Mouse (Mus musculus) naive thymus-derived CD4-positive, alpha-beta T cell, adult 2 months (primary cell): ENCODE results near the gene Rab11fip3.
"Not testable (repeated sequence)": the region's sequence is repeated elsewhere in the genome, so short reads cannot be mapped to it uniquely, and the experiment has no call there.

Source experiments
- DNase-seq: peaks from one replicate; pipeline ENCODE4 v3.0.0-alpha.2; 2011; ENCODE audit warnings: low read depth

The Rab11fip3 gene

DNA sequence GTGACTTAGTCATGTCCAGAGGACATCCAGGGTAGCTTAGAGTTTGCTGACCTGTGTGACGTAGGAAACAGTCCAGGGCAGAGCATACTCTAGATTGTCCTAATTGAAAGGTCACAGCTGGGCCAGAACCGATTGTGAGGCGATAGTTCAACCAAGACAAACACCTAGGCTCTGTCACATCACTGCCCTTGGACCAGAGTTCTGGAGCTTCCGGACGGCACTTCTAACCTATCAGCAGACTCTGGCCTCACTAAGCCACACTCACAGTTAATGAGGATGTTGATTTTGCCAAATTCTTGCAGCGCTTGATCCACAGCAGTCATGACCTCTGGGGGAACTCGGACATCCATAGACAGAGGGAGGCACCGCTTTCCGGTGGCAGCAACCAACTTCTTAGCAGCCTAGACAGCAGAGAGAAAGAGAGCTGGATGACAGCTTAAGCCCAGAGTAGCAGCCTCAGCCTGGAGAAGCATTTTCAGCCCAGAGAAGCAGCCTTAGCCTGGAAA lies 17.8 kb upstream of the Rab11fip3 start:
- no peak for DNase-seq

DNA sequence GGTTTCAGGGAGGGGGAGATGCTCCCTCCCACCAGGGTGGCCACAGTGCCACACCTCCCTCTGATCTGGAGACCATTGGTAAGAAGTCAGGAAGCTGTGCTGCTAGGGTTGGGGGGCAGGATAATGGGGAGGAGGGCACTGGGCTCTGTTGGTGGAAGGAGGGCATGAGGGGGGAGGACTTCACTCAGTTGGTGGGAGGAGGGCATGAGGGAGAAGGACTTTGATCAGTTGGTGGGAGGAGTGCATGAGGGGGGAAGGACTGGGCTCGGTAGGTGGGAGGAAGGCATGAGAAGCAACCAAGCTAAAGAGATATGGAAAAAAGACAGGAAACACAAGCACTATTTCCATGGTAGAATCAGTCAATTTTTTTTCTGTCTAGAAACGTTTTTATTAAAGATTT lies 11.5 kb upstream of the Rab11fip3 start:
- no peak for DNase-seq

DNA sequence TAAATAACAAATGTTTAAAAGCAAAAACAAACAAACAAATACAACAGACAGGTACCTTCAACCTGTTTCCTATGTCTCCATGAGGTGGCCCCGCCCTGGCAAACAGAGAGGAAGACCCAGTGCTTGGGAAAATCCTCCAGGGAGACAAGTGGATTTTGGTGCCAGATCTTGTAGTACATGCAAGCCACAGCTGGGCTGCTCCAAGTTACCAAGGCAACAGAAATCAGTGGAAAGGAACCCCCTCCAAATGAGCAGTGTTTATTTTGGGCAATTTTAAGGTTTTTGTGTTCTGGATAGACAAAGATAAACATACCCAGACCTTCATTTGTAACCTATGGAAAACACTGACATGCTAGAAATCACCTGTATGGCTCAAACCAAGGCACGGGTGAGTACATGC lies 9.5 kb upstream of the Rab11fip3 start:
- no peak for DNase-seq

DNA sequence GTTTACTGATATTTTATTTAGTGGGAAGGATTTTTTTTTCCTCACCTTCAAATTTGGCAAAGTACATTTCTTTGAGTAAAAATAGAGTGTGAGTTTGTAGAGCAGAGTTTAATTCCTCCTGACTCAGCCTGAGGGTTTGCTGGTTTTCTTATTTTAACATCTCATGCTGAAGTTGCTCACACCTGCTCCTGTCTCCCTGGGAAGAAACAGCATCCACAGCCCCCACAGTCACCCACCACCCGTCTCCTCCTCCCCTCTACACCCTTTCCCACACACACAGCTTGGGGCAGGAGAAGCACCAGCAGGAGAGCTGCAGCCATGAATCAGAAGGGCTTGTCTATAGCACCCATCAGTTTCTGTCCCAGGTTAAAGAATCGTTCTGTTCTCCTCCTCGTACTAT lies 5.9 kb upstream of the Rab11fip3 start:
- no peak for DNase-seq

DNA sequence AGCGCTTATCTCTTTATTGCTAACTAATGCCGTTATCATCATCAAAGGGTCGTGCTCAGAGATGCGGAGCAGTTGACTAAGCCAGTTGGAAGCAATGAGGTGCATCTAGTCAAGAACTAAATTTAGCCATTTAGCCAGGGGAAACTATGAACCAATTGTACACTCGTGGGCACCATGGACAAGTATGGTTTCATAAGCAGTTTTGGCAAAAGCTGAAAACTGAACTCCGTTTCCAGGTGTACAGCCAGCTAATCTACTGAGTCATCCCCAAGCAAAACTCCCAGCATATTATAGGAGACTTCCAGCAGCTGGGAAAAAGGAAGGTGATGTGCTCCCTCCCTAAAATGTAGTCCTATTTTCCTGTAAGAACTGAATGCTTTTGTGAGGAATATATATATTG lies 781 bp upstream of the Rab11fip3 start:
- no peak for DNase-seq

DNA sequence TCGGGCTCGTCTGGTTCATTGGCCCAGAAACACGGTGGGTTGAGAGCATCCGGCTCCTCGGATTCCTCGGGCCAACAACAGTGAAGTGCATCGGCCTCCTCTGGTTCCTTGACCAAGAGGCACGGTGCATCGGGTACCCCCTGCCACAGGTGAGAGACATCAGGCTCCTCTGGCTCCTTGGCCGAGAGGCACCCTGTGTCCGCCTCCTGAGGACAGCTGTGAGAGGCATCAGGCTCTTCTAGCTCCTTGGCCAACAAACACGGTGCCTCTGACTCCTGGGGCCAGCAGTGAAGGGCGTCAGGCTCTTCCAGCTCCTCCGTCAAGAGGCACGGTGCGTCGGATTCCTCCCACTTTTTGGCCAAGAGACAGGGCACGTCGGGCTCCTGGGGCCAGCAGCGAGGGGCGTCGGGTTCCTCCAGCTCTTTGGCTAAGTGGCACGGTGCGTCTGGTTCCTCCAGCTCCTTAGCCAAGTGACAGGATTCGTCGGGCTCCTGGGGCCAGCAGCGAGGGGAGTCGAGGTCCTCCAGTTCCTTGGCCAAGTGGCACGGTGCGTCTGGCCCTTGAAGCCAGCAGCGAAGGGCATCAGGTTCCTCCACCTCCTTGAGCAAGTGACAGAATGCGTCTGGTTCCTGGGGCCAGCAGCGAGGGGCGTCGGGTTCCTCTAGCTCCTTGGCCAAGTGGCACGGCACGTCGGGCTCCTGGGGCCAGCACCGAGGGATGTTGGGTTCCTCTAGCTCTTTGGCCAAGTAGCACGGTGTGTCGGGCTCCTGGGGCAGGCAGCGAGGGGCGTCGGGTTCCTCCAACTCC lies 1.1 kb downstream of the Rab11fip3 start:
- peak; percentile 45 for DNase-seq

DNA sequence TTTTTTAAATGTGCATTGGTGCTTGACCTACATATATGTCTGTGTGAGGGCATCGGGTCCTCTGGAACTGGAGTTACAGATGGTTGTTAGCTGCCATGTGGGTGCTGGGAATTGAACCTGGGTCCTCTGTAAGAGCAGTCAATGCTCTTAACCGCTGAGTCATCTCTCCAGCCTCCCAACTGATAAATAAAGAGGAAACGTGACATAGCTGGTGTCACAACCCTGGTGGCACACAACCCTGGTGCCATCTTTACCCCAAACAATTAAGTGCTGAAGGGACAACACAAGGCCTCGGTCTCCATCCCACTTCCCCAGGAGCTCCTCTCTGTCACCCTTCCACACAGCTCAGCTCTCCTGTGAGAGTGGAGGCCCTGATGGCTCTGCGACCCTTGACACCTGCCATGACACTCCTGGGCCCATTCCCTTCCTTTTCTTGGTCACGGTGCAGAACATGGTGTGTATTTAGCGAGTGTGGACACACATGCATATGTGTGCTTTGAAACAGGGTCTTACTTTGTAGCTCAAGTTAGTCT lies 2.8 kb downstream of the Rab11fip3 start:
- DNase-seq, result no peak

DNA sequence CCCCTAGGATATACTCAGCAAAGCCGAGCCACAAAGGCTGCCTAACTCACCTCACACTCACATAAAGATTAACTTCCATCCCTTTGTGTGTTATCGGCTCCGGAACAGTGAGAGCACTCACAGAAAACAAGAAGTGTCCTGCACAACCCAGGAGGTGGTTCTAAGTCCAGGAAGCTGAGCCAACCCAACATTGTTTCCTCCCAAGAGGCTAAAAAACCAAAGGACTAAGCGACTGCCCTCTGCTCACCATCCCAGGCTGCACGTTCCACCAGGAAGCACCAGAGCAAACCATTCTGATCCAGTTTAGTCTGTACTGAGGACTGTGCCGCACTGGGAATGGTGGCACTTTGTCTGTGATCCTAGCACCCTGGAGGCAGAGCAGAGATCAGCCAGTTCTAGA lies 4.4 kb downstream of the Rab11fip3 start:
- DNase-seq, result no peak

DNA sequence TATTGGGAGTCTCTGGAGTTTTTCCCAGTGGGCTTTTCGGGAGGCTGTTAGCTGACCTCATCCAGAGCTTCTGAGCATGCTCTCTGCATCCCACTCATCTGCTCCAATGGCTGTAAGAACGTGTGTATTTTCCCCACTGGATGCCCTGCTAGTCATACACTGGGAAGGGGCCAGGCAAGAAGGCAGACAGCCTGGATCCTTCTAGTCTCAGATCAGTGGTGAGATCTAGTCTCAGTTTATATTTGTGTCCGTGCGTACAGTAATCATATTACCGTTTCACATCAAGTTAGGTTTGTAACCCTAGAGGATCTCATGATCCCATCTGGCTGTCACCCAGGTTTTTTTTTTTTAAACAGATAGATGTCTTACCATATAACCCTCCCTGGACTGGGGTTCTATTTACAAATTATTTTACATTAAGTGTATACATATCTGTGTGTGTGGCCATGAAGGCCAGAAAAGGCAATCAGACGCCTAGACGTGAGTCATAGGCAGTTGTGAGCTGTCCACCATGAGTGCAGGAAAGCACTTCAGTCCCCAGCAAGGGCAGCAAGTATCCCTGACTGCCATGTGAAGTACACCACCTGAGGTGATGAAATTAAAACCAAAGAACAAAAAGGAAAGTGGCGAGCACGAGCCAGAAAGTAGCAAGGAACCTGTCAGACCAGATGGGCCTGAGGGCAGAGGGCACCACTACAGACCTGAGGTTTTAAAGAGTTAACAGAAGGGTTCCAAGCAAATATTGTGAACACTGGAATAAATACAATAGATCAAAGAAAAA lies 11.4 kb downstream of the Rab11fip3 start:
- no peak for DNase-seq

DNA sequence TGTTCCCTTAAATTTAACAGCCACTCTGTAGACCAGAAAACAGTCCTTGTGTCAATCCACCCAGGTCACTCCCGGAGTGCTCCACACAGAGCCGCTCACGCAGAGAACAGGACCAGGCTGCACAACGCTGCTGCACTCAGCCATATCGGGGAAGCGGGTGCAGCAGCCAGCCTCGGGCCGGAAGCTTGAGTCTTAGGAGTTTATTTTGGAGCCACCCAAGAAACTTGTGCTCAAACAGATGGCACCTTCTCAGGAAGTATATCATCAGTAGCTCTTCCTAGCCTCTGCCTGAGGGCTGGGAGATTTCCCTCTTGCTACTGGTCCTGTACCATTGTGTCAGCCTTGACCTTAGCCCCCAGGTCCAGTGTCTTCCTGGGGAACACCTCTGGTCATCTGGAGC lies 12.1 kb downstream of the Rab11fip3 start:
- no peak for DNase-seq

DNA sequence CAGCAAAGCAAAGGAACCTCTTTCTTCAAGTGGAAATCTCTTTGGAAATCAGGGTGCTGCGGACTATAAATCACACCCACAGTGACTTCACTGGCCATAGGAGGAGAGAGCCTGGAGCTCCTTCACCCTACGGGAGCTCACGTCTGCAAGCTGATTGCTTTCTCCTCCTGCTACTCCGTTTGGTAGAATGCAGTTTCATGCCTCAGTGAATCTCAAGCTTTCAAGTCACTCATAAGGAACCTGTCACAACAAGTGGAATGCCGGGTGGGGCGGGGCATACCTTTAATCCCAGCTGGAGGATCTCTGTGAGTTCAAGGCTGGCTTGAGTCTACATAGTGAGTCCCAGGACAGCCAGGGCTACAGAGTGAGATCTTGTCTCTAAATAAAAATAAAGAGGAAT lies 14.2 kb downstream of the Rab11fip3 start:
- no peak for DNase-seq

DNA sequence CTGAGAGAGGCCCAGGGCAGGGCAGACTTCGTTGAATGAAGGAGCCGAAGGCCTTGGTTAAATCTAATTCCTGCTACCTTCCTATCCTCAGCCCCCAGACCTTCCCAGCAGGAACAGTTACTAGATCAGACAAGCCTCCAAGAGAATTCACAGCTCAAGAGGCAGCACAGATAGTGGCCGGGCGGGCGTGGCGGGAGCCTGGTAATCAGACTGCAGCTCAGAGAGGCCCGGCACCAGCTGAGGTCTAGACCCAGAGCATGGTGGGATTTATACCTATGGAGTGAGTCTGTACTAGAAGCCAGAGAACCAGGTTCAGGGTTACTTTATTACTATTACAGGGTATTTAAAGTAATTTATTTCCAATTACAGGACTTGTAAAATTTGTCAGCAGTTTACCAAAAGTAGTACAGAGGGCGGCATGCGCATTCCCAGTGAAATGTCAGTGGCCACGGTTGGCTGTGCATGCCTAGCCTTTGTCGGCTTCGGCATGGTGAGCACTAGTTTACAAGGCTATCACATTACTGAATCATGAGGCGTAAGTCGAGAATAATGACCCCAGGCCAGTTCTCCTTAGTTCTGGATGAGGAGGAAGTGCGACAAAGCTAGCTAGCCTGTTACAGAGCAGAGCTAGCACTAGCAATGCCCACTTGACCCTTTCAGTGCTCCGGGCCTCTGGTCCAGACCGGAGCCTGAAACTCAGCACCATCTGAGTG lies 15.1 kb downstream of the Rab11fip3 start:
- no peak for DNase-seq

DNA sequence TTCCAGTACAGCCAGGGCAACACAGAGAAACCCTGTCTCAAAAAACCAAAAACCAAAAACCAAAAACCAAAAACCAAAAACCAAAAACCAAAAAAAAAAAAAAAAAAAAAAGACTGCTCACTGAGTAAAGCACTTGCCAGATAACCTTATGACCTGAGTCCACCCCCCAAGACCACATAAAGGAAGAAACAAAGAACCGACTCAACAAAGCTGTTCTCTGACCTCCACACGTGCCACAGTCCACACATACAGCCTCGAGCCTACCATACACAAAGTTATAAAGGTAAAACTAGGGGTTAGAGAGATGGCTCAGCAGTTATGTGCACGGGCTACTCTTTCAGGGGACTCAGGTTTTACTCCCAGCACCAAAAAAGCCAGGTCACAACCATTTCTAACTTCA lies 16.6 kb downstream of the Rab11fip3 start:
- DNase-seq, result no peak

DNA sequence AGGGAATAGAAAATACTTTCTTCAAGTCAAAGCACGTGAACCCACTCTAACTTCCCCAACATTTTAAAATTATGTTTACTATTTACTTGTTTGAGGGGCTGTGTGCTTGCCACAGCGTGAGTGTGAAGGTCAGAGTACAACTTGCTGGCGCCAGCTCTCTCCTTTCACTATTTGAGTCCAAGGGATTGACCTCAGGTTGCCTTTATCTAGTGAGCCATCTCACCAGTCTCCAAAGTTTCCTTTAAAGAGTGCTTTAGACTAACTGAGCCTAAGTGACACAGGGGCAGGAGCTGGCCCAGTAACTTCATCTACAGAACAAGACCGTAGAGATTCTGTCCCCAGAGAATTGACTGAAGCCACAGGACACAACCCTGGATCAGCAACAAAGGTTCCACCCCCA lies 17.3 kb downstream of the Rab11fip3 start:
- no peak for DNase-seq

DNA sequence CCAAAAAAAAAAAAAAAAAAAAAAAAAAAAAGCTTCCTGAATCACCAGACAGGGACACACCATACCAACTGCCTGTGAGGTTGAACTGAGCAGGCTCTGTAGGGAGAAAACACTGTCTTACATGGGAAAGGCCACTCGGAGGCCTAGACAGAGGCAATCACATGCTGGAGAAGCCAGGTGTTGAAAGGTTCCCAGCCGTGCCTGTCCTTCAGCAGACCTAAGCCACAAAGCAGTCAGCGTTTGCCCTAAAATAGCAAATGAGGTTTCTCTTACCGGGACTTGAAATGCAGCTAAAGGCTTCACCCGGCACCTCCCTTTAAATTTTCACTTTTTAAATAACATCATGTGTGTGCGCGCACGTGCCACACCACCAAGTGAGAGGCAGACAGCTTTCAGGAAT lies 21.2 kb downstream of the Rab11fip3 start:
- DNase-seq, result no peak

DNA sequence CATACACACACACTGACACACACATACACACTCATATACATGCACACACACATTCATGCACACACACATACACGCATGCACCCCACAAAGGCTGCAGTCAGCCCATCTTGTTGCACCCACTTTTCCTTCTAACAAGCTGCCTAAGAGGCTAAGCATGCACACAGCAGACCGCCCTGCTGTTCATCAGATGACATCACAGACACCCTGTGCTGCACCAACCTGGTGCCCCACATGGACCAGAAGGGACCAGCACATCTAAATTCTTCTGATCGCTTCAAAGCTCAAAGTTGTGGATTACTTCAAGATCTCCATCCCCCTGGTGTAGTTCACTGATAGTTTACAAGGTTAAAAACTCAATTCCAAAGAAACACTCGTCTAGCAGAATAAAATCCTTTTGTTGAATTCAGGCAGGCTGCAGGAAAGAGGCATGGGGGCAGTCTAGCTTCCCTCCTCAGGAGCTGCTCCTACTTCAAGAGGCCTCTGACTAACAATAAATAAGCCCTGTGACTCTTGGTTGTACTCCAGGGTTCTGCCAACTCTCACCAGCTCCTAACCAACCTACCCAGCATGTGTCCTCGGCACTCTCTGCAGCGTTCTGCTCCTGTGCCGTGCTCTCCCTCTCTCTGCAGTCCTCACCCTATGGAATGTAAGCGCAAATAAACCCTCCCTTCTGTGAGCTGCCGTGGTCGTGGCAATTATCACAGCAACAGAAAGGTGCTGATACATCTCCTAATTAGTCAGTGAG lies 22.9 kb downstream of the Rab11fip3 start:
- no peak for DNase-seq

DNA sequence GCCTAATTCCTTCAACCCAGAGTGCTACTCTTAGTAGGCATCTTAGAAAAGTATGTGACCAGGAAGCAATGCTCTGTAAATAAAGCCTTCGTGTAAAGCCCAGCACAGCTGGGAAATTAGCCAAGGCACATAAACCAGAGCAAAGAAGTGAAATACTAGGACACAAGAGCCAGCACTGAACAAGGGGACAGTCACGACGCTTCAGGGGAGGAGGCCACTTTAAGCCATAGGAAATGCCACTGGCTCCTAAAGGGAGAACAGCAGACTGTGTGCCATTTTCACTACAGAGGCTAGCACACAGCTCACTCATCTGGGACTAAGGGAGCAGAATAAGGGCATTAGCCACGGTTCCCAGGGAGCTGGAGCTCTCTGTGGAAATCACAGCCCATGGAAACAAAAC lies 24.1 kb downstream of the Rab11fip3 start:
- no peak for DNase-seq

DNA sequence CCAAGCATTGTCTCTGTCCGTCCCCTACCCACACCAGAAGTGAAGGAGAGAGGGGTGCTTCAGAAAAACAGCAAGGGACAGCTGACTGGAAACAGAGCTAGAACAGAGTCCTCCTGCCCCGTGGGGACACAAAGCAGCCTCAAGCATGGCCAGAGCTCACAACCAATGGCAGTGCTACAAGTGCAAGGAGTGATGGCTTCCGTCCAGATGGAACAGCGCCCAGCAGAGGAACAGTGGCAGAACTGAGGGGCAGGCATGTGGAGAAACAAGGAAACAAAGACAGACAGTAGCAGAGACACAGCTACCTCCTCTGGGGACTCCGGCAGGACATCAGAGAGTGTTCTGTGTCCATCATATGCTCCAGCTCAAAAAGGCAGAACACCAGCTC lies 26.1 kb downstream of the Rab11fip3 start:
- DNase-seq, result no peak

DNA sequence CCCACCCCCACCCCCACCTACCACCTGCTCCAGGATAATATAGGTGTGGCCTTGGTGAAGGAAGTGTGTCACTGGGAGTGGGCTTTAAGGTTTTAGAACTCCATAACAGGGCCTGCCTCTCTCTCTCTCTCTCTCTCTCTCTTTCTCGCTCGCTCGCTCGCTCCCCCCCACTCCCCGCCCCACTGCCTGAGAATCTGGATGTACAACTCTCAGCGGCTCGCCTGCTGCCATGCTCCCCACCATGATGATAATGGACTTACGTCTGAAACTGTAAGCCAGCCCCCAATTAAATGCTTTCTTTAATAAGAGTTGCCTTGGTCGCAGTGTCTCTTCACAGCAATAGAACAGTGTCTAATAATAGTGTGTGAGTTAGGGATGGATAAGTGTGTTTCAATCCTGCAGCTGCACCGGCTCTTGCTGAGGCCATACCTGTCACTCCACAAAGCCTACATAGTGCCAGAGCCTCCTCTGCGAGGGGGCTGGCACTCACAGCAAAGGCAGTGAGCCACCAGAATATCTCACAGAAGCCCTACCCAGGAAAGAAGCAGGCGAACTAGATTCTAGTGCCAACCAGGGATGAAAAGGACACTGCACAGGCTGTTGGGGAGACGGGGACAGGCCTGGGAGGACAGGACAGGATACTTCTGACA lies 26.6 kb downstream of the Rab11fip3 start:
- no peak for DNase-seq

DNA sequence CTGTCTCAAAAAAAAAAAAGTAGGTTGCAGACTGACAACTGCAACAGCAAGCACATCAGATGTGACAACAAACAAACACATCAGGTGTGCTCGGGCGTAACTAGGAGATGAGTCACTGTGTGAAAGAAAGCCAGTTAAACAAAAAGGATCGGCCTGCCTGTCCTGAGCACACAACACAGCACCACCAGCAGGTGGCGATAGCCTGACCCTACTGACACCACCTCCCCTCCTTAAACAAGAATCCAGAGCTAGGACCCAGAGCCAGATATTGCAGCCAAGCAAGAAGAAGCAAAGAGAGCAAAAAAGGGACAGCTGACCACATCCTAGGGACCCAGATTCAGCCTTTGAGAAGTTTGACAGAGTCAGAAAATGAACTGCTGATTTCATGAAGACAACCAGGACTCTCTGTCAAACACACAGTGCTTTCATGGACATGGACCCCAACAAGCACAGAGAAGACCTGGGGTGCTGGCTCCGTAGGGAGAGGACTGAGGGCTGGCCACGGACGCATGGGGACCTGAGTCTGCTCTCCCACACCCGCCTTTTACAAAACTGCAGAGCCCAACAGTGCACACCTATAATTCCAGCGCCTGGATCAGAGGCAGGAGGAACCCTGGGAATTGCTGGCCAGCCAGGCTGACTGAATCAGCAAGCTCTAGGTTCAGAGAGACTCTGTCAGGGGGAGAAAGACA lies 28.1 kb downstream of the Rab11fip3 start:
- DNase-seq, result peak; percentile 75

DNA sequence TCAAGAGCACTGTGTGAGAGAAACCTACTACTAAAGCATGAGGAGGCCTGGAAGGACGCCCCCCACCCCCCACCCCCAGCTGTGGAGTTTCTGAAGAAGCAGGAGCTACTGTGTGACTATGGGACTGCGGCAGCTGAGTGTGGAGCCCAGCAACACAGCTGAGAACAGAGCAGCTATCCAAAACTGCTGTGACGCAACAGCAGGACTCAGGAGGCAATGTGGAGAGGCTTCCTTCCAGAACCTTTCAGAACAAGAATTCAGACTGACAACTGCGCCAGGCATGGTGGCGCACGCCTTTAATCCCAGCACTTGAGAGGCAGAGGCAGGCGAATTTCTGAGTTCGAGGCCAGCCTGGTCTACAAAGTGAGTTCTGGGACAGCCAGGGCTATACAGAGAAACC lies 28.6 kb downstream of the Rab11fip3 start:
- DNase-seq, result not testable (repeated sequence)
